Mouse (Mus musculus) liver, embryonic 13.5 days (tissue): ENCODE results near the gene Vegfa. TPM values are rescaled to one million over a fixed set of nuclear protein-coding genes. Genes with fewer than 3 reads are reported as not detected.

Experiments
- ATAC-seq: fragments of 200-750 bp; cut with Nextera tagmentation; 2 replicates; pipeline ENCODE4 v1.8.0; 2017; ENCODE audit warnings: low read depth, mild to moderate bottlenecking, moderate number of reproducible peaks, moderate library complexity
- DNase-seq: peaks from one replicate; pipeline ENCODE4 v3.0.0; 2022
- H3K27ac ChIP-seq: fragments of 300-500 bp; sonication (generic); 2 replicates; pipeline ENCODE4 v1.5.1; 2015; ENCODE audit warnings: moderate library complexity, mild to moderate bottlenecking, inconsistent platforms
- H3K27me3 ChIP-seq: fragments of 300-500 bp; sonication (generic); 2 replicates; pipeline ENCODE4 v1.6.1; 2015; ENCODE audit warnings: mild to moderate bottlenecking, inconsistent platforms
- H3K36me3 ChIP-seq: fragments of 300-500 bp; sonication (generic); 2 replicates; pipeline ENCODE4 v1.6.1; 2015; ENCODE audit warnings: mild to moderate bottlenecking, inconsistent platforms
- H3K4me1 ChIP-seq: fragments of 300-500 bp; sonication (generic); replicated peaks from 2 replicates; pipeline ENCODE4 v1.6.1; 2015; ENCODE audit warnings: inconsistent platforms
- H3K4me2 ChIP-seq: fragments of 300-500 bp; sonication (generic); 2 replicates; pipeline ENCODE4 v1.6.1; 2015; ENCODE audit warnings: inconsistent platforms, mild to moderate bottlenecking, moderate library complexity
- H3K4me3 ChIP-seq: fragments of 300-500 bp; sonication (generic); replicated peaks from 2 replicates; pipeline ENCODE4 v1.5.1; 2015; ENCODE audit warnings: mild to moderate bottlenecking, inconsistent platforms
- H3K9ac ChIP-seq: fragments of 300-500 bp; sonication (generic); 2 replicates; pipeline ENCODE4 v1.6.1; 2015; ENCODE audit warnings: mild to moderate bottlenecking, inconsistent platforms
- H3K9me3 ChIP-seq: fragments of 300-500 bp; sonication (generic); replicated peaks from 2 replicates; pipeline ENCODE4 v1.6.1; 2016; ENCODE audit warnings: inconsistent platforms
- WGBS: fragments of 180-500 bp; shearing (Covaris S2); methylation state at CpG from one replicate; pipeline ENCODE4 v1.1.7; 2015; ENCODE audit not compliant: insufficient replicate concordance; 5-methylcytosine and 5-hydroxymethylcytosine counted together
- polyA plus RNA-seq: library from polyadenylated mRNA; unstranded; fragments of >200 nt; fragmentation: Nextera tagmentation; extraction: Ambion mirVana; gene quantifications from 2 replicates; pipeline ENCODE4 v1.2.1, GENCODE M21; 2015

Gene Vegfa
- polyA plus RNA-seq, 1 experiment from 2014 or later, result 1.2 TPM

- Histone ChIP-seq H3K36me3 (no peaks in the 10 kb centered on the region), H3K9me3 (no peaks in the 10 kb centered on the region), H3K27me3 (0 out of 2 replicates have a peak, but pooled peaks cover 2% of the 10 kb centered on the region), H3K4me3 (no peak overlapping the region), H3K27ac (no peak overlapping the region), H3K9ac (no peak overlapping the region), H3K4me1 (peaks cover 63% of the 10 kb centered on the region), H3K4me2 (no peak overlapping the region)
- DNase-seq (no peak), ATAC-seq (no peak)
- 53% methylated on average over 2 of the region's 2 CpGs for WGBS
Measured at GRCm38 (mm10) chr17:46033607-46034006, 1.4 kb upstream of the Vegfa start.

- DNase-seq, result no peak
- WGBS, result 60% methylated on average over 6 of the region's 6 CpGs
- Histone ChIP-seq H3K27me3 (0 out of 2 replicates have a peak, but pooled peaks cover 2% of the 10 kb centered on the region), H3K4me1 (peaks cover 68% of the 10 kb centered on the region), H3K4me3 (no peak overlapping the region), H3K9me3 (no peaks in the 10 kb centered on the region), H3K36me3 (no peaks in the 10 kb centered on the region), H3K27ac (no peak overlapping the region), H3K9ac (no peak overlapping the region), H3K4me2 (peak overlapping the region; percentile 98; the same call in 1 of the 2 replicates)
- no peak for ATAC-seq
Measured at GRCm38 (mm10) chr17:46033122-46033521, 953 bp upstream of the Vegfa start.

GRCm38 (mm10) chr17:46031621-46032211 is 453 bp downstream of the Vegfa start:
- peak overlapping the region; percentile 89 for H3K9ac ChIP-seq
- DNase-seq, result peak; percentile 48
- peaks cover 6% of the 10 kb centered on the region; the same call in 1 of the 2 replicates for H3K36me3 ChIP-seq
- peak overlapping the region; percentile 98 for H3K4me2 ChIP-seq
- H3K9me3 ChIP-seq, result no peaks in the 10 kb centered on the region
- peak overlapping the region; percentile 87 for H3K27ac ChIP-seq
- H3K27me3 ChIP-seq, result 0 out of 2 replicates have a peak, but pooled peaks cover 2% of the 10 kb centered on the region
- peak; percentile 21 for ATAC-seq
- under 1% methylated on average over 49 of the region's 50 CpGs for WGBS
- peak overlapping the region; percentile 82 for H3K4me3 ChIP-seq
- peaks cover 77% of the 10 kb centered on the region for H3K4me1 ChIP-seq

GRCm38 (mm10) chr17:46030731-46031620 is 1.2 kb downstream of the Vegfa start:
- Histone ChIP-seq H3K27me3 (0 out of 2 replicates have a peak, but pooled peaks cover 2% of the 10 kb centered on the region), H3K36me3 (peaks cover 11% of the 10 kb centered on the region), H3K9me3 (no peaks in the 10 kb centered on the region), H3K27ac (peak overlapping the region; percentile 87), H3K9ac (peak overlapping the region; percentile 89), H3K4me1 (peaks cover 84% of the 10 kb centered on the region), H3K4me3 (peak overlapping the region; percentile 82), H3K4me2 (peak overlapping the region; percentile 98)
- WGBS, result under 1% methylated on average over 85 of the region's 92 CpGs
- ATAC-seq (peak; percentile 70), DNase-seq (peak; percentile 63)

DNA sequence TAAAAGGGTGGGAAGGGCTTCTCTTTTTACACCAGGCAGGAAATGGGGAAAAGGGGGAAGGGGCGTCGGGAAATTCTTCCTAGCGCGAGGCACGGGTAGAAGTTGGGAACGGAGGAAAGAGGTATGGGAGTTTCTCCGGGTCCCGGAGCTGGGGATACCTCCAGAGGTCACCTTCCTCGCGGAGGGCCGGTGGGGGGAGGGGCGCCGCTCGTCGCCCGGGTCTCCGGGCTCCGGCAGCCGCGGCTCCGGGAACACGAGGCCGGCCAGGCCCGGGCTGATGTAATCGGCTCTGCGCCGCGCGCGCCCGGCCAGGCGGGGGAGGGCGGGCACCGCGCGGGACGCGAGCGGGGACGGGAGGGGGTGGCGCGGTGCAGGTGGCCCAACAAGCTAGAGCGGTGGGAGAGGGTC is 1.8 kb downstream of the Vegfa start:
- peak; percentile 49 for ATAC-seq
- Histone ChIP-seq H3K36me3 (peaks cover 18% of the 10 kb centered on the region), H3K4me2 (peak overlapping the region; percentile 98), H3K9me3 (no peaks in the 10 kb centered on the region), H3K4me1 (peaks cover 87% of the 10 kb centered on the region), H3K27me3 (0 out of 2 replicates have a peak, but pooled peaks cover 2% of the 10 kb centered on the region), H3K4me3 (peak overlapping the region; percentile 82), H3K9ac (peak overlapping the region; percentile 89), H3K27ac (peak overlapping the region; percentile 87)
- WGBS, result under 1% methylated on average over 36 of the region's 43 CpGs
- peak; percentile 42 for DNase-seq

GRCm38 (mm10) chr17:46029554-46030207 is 2.5 kb downstream of the Vegfa start:
- ATAC-seq (no peak), DNase-seq (no peak)
- peak overlapping the region; percentile 98 for H3K4me2 ChIP-seq
- peaks cover 87% of the 10 kb centered on the region for H3K4me1 ChIP-seq
- WGBS, result 23% methylated on average over 7 of the region's 7 CpGs
- peaks cover 24% of the 10 kb centered on the region for H3K36me3 ChIP-seq
- peak overlapping the region; percentile 82 for H3K4me3 ChIP-seq
- peak overlapping the region; percentile 89 for H3K9ac ChIP-seq
- H3K9me3 ChIP-seq, result no peaks in the 10 kb centered on the region
- H3K27ac ChIP-seq, result peak overlapping the region; percentile 87
- 0 out of 2 replicates have a peak, but pooled peaks cover 2% of the 10 kb centered on the region for H3K27me3 ChIP-seq

DNA sequence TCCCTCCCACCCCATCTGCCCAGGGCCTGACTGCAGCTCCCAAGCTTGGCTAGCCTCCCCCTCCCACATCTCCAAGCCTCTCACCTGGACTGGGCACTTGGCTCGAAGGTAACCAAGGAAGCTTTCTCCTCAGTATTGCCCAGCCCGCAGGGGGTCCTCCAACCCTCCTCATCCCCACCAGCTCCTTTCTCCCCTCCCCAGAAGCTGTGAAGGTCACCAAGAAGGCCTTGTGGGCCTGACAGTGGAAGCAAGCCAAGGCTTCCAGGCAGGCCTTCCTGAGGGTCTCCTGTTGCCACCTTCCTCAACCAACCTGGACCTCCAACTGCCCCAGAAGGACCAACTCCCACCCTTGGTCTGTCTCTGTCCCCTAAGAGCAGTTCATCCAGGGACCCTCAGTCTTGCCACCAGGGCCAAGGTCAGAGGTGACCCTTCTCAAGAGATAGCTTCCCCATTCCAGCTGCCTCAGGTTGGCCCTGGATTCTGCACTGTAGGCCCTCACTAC is 3.1 kb downstream of the Vegfa start:
- H3K4me1 ChIP-seq, result peaks cover 83% of the 10 kb centered on the region
- 51% methylated on average over 2 of the region's 2 CpGs for WGBS
- DNase-seq (no peak), ATAC-seq (no peak)
- 0 out of 2 replicates have a peak, but pooled peaks cover 2% of the 10 kb centered on the region for H3K27me3 ChIP-seq
- no peaks in the 10 kb centered on the region for H3K9me3 ChIP-seq
- peak overlapping the region; percentile 98 for H3K4me2 ChIP-seq
- H3K36me3 ChIP-seq, result peaks cover 30% of the 10 kb centered on the region
- H3K9ac ChIP-seq, result peak overlapping the region; percentile 89
- H3K27ac ChIP-seq, result peak overlapping the region; percentile 87
- H3K4me3 ChIP-seq, result peak overlapping the region; percentile 82

DNA sequence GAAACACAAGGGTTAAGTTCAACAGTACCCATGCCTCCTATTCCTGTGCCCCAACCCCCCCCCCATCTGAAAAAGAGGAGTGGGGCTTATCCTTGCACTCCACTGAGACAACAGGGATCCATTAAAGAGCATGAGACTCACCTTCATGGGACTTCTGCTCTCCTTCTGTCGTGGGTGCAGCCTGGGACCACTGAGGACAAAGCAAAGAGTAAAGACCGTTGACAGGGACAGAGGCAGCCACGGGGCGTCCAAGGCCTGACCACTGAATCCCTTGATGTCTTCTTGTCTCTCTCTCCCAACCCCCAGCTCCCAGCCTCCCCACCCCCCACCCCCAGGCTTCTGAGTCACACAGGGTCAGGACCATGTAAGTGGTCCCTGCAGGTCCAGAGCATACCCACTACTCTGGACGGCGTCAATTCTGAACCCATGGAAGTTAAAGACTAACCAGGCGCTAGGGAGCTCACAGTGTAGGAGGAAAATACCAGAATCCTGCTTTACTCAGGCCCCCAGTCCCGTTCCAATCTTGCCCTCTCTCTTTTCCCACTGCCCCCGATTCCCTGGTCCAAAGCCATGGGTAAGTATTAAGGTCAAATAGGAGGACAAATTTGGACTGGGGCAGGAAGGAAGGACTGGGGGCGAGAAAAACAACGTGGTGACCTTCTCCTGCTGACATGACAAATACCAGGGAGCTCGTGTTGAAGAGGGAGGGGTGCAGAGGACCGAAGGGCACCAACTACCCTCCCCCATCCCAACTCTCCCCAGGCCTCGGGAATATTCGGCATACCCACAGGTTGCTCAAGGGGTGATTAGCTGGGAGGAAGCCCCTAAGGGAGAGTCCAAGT is 3.7 kb downstream of the Vegfa start:
- Histone ChIP-seq H3K4me2 (peak overlapping the region; percentile 98), H3K9me3 (no peaks in the 10 kb centered on the region), H3K27ac (peak overlapping the region; percentile 87), H3K36me3 (peaks cover 37% of the 10 kb centered on the region), H3K4me1 (peaks cover 76% of the 10 kb centered on the region), H3K9ac (peak overlapping the region; percentile 89), H3K27me3 (0 out of 2 replicates have a peak, but pooled peaks cover 2% of the 10 kb centered on the region), H3K4me3 (peak overlapping the region; percentile 82)
- 38% methylated on average over 15 of the region's 15 CpGs for WGBS
- ATAC-seq (no peak), DNase-seq (no peak)

DNA sequence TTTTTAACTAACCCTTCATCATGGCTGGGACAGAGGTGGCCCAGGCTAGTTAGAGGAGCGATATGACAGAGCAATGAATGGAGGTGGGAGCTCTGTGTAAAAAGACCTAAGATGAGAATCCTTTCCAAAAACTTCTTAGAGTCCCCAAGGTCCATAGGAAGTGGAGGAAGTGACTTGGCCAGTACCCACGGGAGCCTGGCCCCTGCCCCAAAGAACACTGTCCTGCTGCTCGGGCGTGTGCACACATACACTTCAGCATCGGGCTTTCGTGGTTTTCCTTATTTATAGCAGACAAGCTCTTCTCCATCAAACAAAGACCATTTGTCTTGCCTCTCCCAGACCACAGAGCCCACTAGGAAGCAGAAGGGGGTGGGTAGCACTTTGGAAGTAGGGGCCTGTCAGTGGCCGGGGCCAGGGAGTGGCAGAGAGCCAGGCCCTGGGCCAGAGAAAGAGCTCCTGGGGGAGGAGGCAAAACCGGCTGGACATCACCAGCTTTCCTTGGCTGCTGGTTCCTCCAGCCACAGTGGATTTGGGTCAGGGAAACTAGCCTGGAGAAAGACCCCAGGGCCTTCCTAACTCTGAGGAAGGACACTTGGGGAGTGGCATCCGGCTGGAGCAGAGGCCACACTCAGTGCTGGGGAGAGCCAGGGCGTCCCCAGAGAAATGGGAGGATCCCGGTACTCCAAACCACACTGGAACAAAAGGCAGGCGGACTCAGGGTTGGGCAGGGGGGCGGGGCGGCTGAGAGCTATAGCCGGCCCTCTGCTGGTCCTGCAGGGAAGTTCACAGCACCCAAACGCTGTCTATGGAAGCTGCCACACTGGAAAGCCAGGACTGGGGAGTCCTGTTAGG is 4.9 kb downstream of the Vegfa start:
- DNase-seq (peak; percentile 22), ATAC-seq (0 out of 2 replicates have a peak, but pooled peaks have one; percentile 1)
- peaks cover 48% of the 10 kb centered on the region for H3K36me3 ChIP-seq
- peak overlapping the region; percentile 98 for H3K4me2 ChIP-seq
- peak overlapping the region; percentile 18 for H3K4me3 ChIP-seq
- peak overlapping the region; percentile 47 for H3K9ac ChIP-seq
- WGBS, result 27% methylated on average over 16 of the region's 16 CpGs
- peaks cover 65% of the 10 kb centered on the region for H3K4me1 ChIP-seq
- H3K9me3 ChIP-seq, result no peaks in the 10 kb centered on the region
- H3K27me3 ChIP-seq, result no peaks in the 10 kb centered on the region
- peak overlapping the region; percentile 87 for H3K27ac ChIP-seq
